Mouse (Mus musculus): ENCODE results near the gene 4930539E08Rik. TPM values are rescaled to one million over a fixed set of nuclear protein-coding genes. Genes with fewer than 3 reads are reported as not detected.

The 4930539E08Rik gene
- polyA plus RNA-seq, 1 experiment from 2014 or later = 0.09 TPM

DNA sequence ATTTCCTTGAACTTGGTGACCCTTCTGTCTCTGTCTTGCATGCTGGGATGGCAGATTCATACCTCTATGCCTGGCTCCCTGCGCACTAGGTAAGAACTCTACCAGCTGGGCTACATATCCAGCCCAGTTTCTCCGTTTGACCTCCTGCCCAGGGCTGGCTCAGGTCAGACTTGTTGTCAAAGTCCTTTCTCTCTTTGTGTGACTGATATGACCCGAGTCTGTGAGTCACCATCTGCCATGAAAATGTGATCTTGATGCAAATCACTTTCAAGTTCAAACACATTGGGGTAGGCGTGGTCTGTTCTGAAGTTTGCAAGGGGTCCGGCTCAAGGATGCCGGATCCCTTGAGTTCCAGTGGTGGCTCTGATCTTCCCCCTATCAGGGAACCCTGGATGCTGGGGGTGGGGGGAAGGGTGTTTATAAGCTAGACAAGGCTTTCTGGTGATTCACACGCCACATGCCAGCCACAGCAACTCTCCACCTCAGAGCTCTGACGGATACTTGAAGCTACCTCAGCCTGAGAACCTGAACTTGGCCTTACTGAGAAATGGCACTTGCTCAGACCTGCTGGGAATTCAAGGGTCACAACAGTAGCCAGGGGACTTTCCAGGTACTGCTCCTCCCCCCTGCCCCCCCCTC, 10.0 kb upstream of the 4930539E08Rik start:
- 80% methylated on average over 8 of the region's 8 CpGs for WGBS (ENCODE audit: insufficient replicate concordance)
- DNase-seq (no peak), ATAC-seq (no peak)
- no peak overlapping the region for H3K27ac ChIP-seq (ENCODE audit: low read depth)
- no peak overlapping the region for H3K4me2 ChIP-seq (ENCODE audit: low read depth, low read length)
- no peaks in the 10 kb centered on the region for H3K36me3 ChIP-seq (replicated peaks; ENCODE audit: insufficient read depth, low read length)
- H3K9me3 ChIP-seq (ENCODE audit: low read length) = no peaks in the 10 kb centered on the region
- H3K27me3 ChIP-seq (ENCODE audit: insufficient read depth, low read length) = no peaks in the 10 kb centered on the region
- no peak overlapping the region for H3K9ac ChIP-seq (replicated peaks)
- no peak overlapping the region for H3K4me3 ChIP-seq (ENCODE audit: low read depth, low read length)
- peaks cover 7% of the 10 kb centered on the region for H3K4me1 ChIP-seq (ENCODE audit: insufficient read depth)
- TF ChIP-seq CTCF (IDR thresholded peaks at IDR 0.05; ENCODE audit: low read depth) (no peak), EP300 (IDR thresholded peaks at IDR 0.05; ENCODE audit: low read depth) (no peak)

GRCm38 (mm10) chr17:28922096-28922495, 7.0 kb upstream of the 4930539E08Rik start:
- Histone ChIP-seq H3K9me3 (ENCODE audit: low read length) (no peaks in the 10 kb centered on the region), H3K4me1 (ENCODE audit: insufficient read depth) (no peaks in the 10 kb centered on the region; the same call in 1 of the 2 replicates), H3K27ac (ENCODE audit: low read depth) (no peak overlapping the region), H3K4me2 (ENCODE audit: low read depth, low read length) (no peak overlapping the region), H3K4me3 (ENCODE audit: low read depth, low read length) (no peak overlapping the region), H3K36me3 (replicated peaks; ENCODE audit: insufficient read depth, low read length) (no peaks in the 10 kb centered on the region), H3K9ac (replicated peaks) (no peak overlapping the region), H3K27me3 (ENCODE audit: insufficient read depth, low read length) (no peaks in the 10 kb centered on the region)
- 25% methylated on average over 6 of the region's 6 CpGs for WGBS (ENCODE audit: insufficient replicate concordance)
- DNase-seq = no peak
- TF ChIP-seq CTCF (IDR thresholded peaks at IDR 0.05; ENCODE audit: low read depth) (no peak), EP300 (IDR thresholded peaks at IDR 0.05; ENCODE audit: low read depth) (no peak)
- no peak for ATAC-seq

GRCm38 (mm10) chr17:28921086-28921485, 6.0 kb upstream of the 4930539E08Rik start:
- Histone ChIP-seq H3K27ac (ENCODE audit: low read depth) (no peak overlapping the region), H3K9ac (replicated peaks) (no peak overlapping the region), H3K4me1 (ENCODE audit: insufficient read depth) (no peaks in the 10 kb centered on the region), H3K27me3 (ENCODE audit: insufficient read depth, low read length) (no peaks in the 10 kb centered on the region), H3K4me3 (ENCODE audit: low read depth, low read length) (no peak overlapping the region), H3K9me3 (ENCODE audit: low read length) (no peaks in the 10 kb centered on the region), H3K36me3 (replicated peaks; ENCODE audit: insufficient read depth, low read length) (no peaks in the 10 kb centered on the region), H3K4me2 (ENCODE audit: low read depth, low read length) (peak overlapping the region; percentile 46; the same call in 1 of the 2 replicates)
- WGBS (ENCODE audit: insufficient replicate concordance) = 53% methylated on average over 8 of the region's 8 CpGs
- DNase-seq (no peak), ATAC-seq (peak; percentile 7; the same call in 1 of the 2 replicates)
- TF ChIP-seq EP300 (IDR thresholded peaks at IDR 0.05; ENCODE audit: low read depth) (no peak), CTCF (IDR thresholded peaks at IDR 0.05; ENCODE audit: low read depth) (no peak)

GRCm38 (mm10) chr17:28916520-28916919, 1.4 kb upstream of the 4930539E08Rik start:
- no peaks in the 10 kb centered on the region for H3K9me3 ChIP-seq (ENCODE audit: low read length)
- no peak overlapping the region for H3K4me2 ChIP-seq (ENCODE audit: low read depth, low read length)
- DNase-seq = no peak
- no peaks in the 10 kb centered on the region for H3K4me1 ChIP-seq (ENCODE audit: insufficient read depth)
- no peaks in the 10 kb centered on the region for H3K36me3 ChIP-seq (replicated peaks; ENCODE audit: insufficient read depth, low read length)
- H3K9ac ChIP-seq (replicated peaks) = no peak overlapping the region
- H3K27me3 ChIP-seq (ENCODE audit: insufficient read depth, low read length) = no peaks in the 10 kb centered on the region
- no peak for ATAC-seq
- H3K4me3 ChIP-seq (ENCODE audit: low read depth, low read length) = no peak overlapping the region
- H3K27ac ChIP-seq (ENCODE audit: low read depth) = no peak overlapping the region
- 94% methylated on average over 1 of the region's 1 CpGs for WGBS (ENCODE audit: insufficient replicate concordance)
- TF ChIP-seq CTCF (IDR thresholded peaks at IDR 0.05; ENCODE audit: low read depth) (no peak), EP300 (IDR thresholded peaks at IDR 0.05; ENCODE audit: low read depth) (no peak)

- ATAC-seq (peak; percentile 58), DNase-seq (peak; percentile 24)
- TF ChIP-seq CTCF (IDR thresholded peaks at IDR 0.05; ENCODE audit: low read depth) (no peak), EP300 (IDR thresholded peaks at IDR 0.05; ENCODE audit: low read depth) (no peak)
- H3K36me3 ChIP-seq (replicated peaks; ENCODE audit: insufficient read depth, low read length) = no peaks in the 10 kb centered on the region
- WGBS (ENCODE audit: insufficient replicate concordance) = 64% methylated on average over 6 of the region's 6 CpGs
- H3K4me1 ChIP-seq (ENCODE audit: insufficient read depth) = peaks cover 9% of the 10 kb centered on the region
- no peak overlapping the region for H3K4me2 ChIP-seq (ENCODE audit: low read depth, low read length)
- H3K9ac ChIP-seq (replicated peaks) = no peak overlapping the region
- no peaks in the 10 kb centered on the region for H3K27me3 ChIP-seq (ENCODE audit: insufficient read depth, low read length)
- no peak overlapping the region for H3K4me3 ChIP-seq (ENCODE audit: low read depth, low read length)
- peak overlapping the region; percentile 46 for H3K27ac ChIP-seq (ENCODE audit: low read depth)
- H3K9me3 ChIP-seq (ENCODE audit: low read length) = no peaks in the 10 kb centered on the region
Observed at GRCm38 (mm10) chr17:28913940-28914339, 1.2 kb downstream of the 4930539E08Rik start.

- H3K9ac ChIP-seq (replicated peaks) = no peak overlapping the region
- 55% methylated on average over 5 of the region's 5 CpGs for WGBS (ENCODE audit: insufficient replicate concordance)
- H3K36me3 ChIP-seq (replicated peaks; ENCODE audit: insufficient read depth, low read length) = no peaks in the 10 kb centered on the region
- ATAC-seq = peak; percentile 82
- peak; percentile 73 for TF ChIP-seq EP300 (IDR thresholded peaks at IDR 0.05; ENCODE audit: low read depth)
- no peak for TF ChIP-seq CTCF (IDR thresholded peaks at IDR 0.05; ENCODE audit: low read depth)
- no peak overlapping the region for H3K4me2 ChIP-seq (ENCODE audit: low read depth, low read length)
- H3K4me3 ChIP-seq (ENCODE audit: low read depth, low read length) = no peak overlapping the region
- peak; percentile 71 for DNase-seq
- peaks cover 9% of the 10 kb centered on the region for H3K4me1 ChIP-seq (ENCODE audit: insufficient read depth)
- H3K9me3 ChIP-seq (ENCODE audit: low read length) = no peaks in the 10 kb centered on the region
- no peak overlapping the region for H3K27ac ChIP-seq (ENCODE audit: low read depth)
- H3K27me3 ChIP-seq (ENCODE audit: insufficient read depth, low read length) = no peaks in the 10 kb centered on the region
Observed at GRCm38 (mm10) chr17:28913200-28913599, 1.9 kb downstream of the 4930539E08Rik start.

Data from liver, postnatal 0 days (tissue).